Mouse (Mus musculus): ENCODE measurements at regions not wholly inside any gene's neighbourhood (a gene's known extent, or its start where the extent isn't known, plus 50 kb on each side); places are given as distances from the start of the nearest gene placed in this dataset.

DNA sequence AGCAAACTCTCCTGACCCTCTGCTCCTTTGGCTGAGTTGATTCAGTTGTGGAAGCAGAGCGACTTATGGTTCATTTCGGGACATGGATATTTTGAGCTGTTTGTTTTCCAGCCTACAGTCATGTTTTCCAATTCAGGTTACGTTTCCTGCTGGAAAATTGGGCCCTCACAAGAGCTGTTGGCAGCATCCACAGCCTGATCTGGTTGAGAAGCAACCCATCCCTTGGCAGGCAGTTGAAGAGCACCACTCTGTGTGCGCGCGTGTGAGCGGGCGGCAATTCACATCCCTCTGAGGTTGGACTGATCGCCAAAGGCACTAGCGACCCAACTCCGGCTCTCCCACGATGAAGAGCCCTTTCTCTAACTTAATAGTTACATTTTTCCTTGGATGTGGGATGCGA is 457.1 kb downstream of the Tmem38b start:
- no peak for ATAC-seq (replicated peaks in 1 of 2; ENCODE audit: insufficient read depth in 1 of 2, low FRiP score in 2 of 2, low TSS enrichment in 1 of 2, low read depth in 1 of 2, poor library complexity in 2 of 2, severe bottlenecking in 2 of 2)

DNA sequence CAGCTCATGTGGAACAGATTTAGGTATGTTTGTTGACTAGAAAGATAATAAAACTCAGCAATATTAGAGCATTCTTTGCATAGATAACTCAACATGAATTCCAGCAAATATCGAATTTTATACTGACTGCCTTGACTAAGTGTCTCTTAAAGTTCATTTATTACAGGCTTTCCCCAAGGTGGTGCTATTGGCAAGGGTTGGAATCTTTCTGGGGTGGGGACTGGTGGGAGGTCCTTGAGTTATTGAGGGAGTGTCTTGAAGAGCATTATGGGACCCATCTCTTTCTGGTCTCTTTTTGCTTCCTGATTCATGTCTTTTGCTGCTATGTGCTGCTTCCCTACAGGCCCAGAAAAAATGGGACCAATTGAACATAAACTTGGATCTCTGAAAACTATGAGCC is 488.0 kb downstream of the Tmem38b start:
- no peak for ATAC-seq (replicated peaks in 1 of 2; ENCODE audit: insufficient read depth in 1 of 2, low FRiP score in 2 of 2, low TSS enrichment in 1 of 2, low read depth in 1 of 2, poor library complexity in 2 of 2, severe bottlenecking in 2 of 2)

DNA sequence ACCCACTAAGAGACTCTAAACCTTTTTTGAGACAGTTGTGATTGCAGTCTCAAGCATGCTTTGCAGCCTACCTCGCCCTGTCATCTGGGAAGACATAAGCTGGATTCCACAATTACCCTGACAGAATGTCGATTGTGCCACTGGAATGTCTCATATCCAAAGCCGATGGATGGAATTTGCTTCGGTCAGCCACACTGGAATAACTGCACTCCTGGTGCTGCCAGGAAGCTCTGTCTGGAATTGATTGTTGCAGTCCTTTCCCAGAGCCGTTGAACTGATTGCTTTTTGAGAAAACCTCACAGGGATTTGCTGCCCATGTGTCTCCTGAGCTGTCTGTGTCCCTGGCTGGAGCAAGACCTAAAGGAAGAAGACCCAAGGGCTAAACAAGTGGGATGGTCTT is 499.0 kb downstream of the Tmem38b start:
- ATAC-seq (replicated peaks in 1 of 2; ENCODE audit: insufficient read depth in 1 of 2, low FRiP score in 2 of 2, low TSS enrichment in 1 of 2, low read depth in 1 of 2, poor library complexity in 2 of 2, severe bottlenecking in 2 of 2), result no peak

DNA sequence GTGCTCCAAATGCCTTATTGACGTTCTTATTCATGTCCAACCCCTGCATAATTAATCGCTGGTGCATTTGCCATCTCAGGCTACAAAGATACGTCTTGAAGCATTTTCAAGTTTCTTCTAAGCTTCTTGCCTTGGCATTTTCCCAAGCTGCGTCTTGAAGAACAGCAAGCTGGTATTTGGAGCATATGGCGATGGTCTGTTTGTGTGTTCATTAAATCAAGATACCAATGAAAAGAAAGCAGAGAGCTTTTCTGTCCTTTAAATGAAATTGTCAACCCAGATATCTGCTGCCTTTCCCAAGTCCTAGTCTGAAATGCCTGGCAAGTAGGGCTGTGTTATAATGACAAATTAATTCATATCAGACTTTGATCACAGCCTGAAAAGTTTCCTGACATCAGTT is 502.4 kb downstream of the Tmem38b start:
- ATAC-seq (replicated peaks in 1 of 2; ENCODE audit: insufficient read depth in 1 of 2, low FRiP score in 2 of 2, low TSS enrichment in 1 of 2, low read depth in 1 of 2, poor library complexity in 2 of 2, severe bottlenecking in 2 of 2), result no peak

DNA sequence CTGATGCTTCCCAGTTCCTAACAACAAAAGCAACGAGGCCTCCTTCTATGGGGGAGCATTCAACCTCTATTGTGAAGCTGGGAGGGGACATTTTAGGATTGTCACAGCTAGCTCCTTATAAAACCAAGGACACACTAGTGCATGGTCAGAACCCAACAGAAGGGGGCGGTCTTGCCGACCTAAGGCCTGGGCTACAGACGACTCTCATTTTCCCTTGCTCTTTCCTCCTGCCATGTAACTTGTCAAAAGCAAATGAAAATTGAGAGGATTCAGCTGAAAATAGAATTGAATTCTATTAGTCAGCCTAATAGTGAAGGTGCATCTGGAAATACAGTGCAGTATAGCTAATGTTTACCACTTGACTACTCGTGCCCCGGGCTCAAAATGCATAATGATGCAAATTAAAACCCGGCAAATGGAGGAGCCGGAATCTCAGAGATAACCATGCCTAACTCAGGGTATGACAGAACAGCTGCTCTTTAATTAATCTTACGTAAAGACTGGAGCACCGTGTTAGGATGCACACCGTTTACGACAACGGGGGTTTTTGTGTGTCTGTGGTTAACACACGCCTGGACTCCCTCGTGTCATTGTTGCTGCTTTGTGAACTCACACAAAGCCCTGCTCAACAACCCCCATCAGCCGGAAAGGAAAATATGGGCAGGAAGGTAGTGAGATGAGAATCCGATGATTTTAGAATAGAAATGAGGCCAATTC is 503.0 kb downstream of the Tmem38b start:
- no peak for ATAC-seq (replicated peaks in 1 of 2; ENCODE audit: insufficient read depth in 1 of 2, low FRiP score in 2 of 2, low TSS enrichment in 1 of 2, low read depth in 1 of 2, poor library complexity in 2 of 2, severe bottlenecking in 2 of 2)

DNA sequence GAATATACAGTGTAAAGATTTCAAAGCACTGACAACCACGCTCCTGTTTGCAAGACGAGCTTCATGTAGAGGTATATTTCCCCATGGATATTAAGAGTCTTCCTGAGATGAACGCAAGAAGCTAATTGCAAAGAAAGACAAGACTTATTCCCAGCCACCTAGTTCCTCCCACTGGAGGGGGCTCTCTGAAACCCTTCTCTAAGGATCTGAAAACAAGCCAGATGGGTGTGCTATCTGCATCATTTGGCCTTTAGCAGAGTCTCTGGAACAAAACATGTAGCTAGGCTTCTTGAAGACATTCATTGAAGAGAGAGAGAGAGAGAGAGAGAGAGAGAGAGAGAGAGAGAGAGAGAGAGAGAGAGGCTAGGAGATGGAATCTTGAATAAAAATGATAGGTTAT is 504.8 kb downstream of the Tmem38b start:
- ATAC-seq (replicated peaks in 1 of 2; ENCODE audit: insufficient read depth in 1 of 2, low FRiP score in 2 of 2, low TSS enrichment in 1 of 2, low read depth in 1 of 2, poor library complexity in 2 of 2, severe bottlenecking in 2 of 2), result no peak

DNA sequence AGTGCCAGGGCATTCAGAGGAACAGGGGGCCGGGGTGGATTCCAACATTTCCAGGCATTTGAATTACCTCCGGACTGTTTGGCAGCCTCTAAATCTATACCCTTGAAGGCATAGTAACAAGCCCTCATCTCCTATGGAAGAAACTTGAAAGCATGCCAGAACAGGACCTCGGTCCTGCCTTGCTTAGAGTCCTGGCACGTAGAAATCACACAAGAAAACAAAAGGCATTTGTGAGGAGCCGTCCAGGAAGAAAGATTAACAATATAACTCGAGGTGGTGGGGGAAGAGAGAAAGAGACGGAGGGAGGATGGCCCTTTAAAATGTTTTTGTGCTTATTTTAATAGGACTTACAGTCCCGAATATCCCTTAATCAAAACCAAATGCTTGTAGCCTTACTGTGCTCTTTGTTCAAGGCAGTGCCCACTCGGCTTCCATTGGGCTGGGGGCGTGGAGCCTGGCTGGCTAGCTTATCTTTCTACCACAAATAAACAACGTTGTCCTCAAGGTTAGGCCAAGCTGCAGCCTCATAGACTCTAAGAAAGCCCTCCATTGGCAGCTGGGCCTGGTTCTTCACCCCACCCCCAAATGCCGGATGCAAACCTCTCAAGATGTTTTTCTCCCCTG is 505.9 kb downstream of the Tmem38b start:
- no peak for ATAC-seq (replicated peaks in 1 of 2; ENCODE audit: insufficient read depth in 1 of 2, low FRiP score in 2 of 2, low TSS enrichment in 1 of 2, low read depth in 1 of 2, poor library complexity in 2 of 2, severe bottlenecking in 2 of 2)

DNA sequence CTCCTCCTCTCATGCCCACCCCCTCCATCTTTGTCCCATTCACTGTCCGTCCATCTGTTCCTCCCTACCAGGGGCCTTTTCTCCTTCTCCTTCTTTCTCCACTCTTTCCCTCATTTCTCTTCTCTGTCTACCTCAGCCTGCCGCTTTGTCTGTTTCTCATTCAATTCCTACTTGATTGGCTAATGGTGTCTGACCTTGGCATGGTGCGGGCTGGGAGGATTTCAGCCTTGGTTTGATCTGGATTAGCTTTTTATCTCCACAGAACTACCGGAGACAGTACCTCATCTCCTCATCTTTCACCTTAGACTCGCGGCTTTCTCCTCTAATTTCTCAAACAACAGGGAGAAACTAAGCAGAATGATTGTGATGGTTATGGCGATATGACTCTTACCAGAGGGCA is 506.4 kb downstream of the Tmem38b start:
- no peak for ATAC-seq (replicated peaks in 1 of 2; ENCODE audit: insufficient read depth in 1 of 2, low FRiP score in 2 of 2, low TSS enrichment in 1 of 2, low read depth in 1 of 2, poor library complexity in 2 of 2, severe bottlenecking in 2 of 2)

DNA sequence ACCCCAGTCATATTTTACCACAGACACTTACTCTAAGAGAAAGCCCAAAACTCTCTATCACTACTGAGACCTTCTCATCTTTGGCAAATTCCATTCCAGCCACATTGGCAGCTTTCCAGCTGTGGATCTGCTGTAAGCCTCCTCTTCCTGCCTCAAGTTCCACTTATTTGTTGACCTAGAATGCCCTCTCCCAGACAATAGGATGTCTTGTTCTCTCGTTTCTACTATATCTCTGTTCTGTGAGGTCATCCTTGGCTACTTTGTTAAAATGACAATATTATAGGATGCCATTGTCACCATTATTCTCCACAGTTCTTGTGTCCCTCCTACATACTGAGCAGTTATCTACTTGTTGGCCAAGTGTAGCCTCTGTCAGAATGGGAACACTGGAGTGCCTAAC is 512.7 kb downstream of the Tmem38b start:
- ATAC-seq (replicated peaks in 1 of 2; ENCODE audit: insufficient read depth in 1 of 2, low FRiP score in 2 of 2, low TSS enrichment in 1 of 2, low read depth in 1 of 2, poor library complexity in 2 of 2, severe bottlenecking in 2 of 2), result no peak

DNA sequence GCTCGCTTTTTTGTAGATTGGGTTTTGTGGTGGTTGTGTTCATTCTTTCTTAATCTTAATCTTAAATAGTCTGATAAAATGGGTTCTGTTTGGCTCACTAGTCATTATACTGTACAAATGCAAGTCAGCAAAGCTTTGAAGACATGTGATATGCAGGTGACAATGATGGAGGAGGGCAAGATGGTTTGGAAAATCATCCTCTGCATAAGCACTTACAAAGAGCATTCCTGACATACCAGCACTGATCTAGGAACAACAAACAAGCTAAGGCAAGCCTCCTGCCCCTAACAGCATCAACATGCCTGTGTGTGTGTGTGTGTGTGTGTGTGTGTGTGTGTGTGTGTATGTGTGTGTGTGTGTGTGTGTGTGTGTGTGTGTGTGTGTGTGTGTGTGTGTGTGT is 514.3 kb downstream of the Tmem38b start:
- ATAC-seq (replicated peaks in 1 of 2; ENCODE audit: insufficient read depth in 1 of 2, low FRiP score in 2 of 2, low TSS enrichment in 1 of 2, low read depth in 1 of 2, poor library complexity in 2 of 2, severe bottlenecking in 2 of 2), result no peak

DNA sequence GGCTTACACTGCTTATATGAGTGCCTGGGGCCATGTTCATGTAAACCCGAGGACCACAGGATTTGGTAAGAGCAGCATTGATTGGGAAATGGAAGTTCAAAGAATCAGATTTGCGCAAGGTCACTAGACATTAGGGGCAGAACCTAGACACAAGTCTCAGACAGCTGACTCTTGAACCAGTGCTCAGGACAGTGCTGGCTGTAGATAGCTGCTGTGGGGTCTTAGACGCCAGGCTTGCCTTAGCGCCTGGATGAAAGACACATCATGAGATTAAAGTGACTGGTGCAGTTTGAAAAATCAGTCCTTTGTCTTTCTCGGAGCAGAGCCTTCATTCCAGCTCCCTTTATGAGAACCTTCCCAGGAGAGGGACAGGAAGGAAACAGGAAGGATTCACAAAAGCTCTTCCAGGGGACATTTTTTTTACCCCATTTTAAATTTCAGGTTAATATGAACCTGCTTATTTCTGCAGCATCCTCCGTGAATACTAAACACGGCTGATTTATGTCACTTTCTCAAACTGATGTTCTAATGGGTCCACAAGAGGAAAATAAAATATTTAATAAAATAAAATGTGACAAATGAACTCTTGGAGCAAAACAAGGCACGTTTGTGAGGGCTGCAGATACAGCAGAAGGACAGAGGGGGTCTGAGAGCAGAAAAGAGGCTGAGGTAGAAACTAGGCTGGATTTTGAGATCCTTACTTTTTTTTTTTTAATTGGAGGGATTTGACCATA is 528.0 kb downstream of the Tmem38b start:
- ATAC-seq (replicated peaks in 1 of 2; ENCODE audit: insufficient read depth in 1 of 2, low FRiP score in 2 of 2, low TSS enrichment in 1 of 2, low read depth in 1 of 2, poor library complexity in 2 of 2, severe bottlenecking in 2 of 2), result no peak

DNA sequence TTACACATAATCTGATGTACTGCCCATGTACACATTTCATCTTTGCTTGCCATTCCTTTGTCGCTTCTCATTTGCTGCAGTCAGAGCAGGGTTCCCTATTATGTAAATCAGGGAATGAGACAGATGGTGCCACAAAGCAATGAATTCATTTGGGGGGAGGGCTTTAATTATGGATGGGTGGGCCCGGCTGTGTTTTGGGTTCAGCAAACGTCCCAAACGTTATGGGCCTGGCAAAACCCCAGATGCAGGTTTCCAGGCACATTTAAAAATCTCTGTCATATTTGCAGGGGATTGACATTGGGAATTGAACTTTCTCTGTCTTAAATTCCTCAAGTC is 528.5 kb downstream of the Tmem38b start:
- ATAC-seq (replicated peaks in 1 of 2; ENCODE audit: insufficient read depth in 1 of 2, low FRiP score in 2 of 2, low TSS enrichment in 1 of 2, low read depth in 1 of 2, poor library complexity in 2 of 2, severe bottlenecking in 2 of 2), result no peak

DNA sequence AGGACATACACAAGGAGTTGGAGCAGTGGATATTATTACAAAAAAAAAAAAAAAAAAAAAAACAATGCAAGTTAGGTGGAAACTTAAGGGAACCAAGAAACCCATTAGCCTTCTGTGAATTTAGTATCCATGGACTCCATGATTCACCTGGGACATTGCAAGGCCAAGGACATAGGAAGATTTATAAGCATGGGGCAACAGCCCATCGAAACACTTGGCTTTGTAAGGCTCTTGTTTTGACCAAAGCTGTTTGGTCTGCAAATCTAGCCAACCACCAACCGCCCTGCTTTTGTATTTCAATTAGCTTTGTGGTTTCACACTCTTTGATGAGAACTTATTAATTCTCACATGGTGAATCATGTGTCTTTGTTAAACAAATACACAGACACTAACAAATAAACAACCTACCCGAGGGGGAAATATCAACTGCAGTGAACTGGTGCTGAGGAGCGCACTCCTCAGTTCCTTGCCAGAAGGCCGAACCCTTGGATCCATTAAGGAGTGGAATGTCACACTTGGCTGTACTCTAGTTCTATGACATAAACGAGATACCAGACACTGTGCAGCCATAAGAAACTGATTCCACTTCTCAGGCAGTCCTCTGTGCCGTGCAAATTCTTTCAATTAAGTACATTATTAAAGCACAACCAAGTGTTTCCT is 529.7 kb downstream of the Tmem38b start:
- no peak for ATAC-seq (replicated peaks in 1 of 2; ENCODE audit: insufficient read depth in 1 of 2, low FRiP score in 2 of 2, low TSS enrichment in 1 of 2, low read depth in 1 of 2, poor library complexity in 2 of 2, severe bottlenecking in 2 of 2)

DNA sequence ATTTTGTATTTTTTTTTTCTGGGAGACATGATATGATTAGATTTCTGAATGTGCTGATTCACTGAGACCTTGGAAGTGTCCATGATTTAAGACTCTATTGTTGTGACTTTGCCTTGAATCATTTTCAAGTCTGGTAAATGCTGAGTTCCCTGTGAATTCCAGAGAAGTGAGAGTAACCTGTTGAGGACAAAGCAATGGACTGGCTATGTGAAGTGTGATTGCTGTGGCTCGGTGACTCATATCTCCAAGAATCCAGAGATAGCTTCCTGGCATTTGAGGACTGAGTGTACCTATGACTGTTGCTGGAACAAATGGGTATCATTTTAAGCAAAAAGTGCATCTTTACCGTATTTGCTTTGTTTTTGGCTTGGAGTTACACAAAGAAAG is 530.2 kb downstream of the Tmem38b start:
- ATAC-seq (replicated peaks in 1 of 2; ENCODE audit: insufficient read depth in 1 of 2, low FRiP score in 2 of 2, low TSS enrichment in 1 of 2, low read depth in 1 of 2, poor library complexity in 2 of 2, severe bottlenecking in 2 of 2), result no peak

DNA sequence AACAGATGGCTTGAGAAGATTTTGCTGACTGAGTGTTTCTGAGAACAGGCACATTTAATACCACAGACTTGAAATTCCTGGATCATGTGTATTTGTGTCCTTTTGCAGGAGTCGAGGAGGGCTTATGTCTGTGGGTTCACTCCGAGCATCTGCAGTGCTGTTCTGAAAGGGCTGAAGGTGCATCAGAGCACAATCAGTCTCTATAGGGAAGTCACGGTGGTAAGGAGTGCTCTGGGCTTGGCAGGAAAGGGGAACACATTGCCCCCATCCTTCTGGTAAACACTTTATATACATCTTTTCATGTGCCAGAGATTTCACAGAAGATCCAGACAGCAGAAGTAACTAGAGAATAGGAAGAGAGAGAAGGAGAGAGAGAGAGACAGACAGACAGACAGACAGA is 545.1 kb downstream of the Tmem38b start:
- ATAC-seq (replicated peaks in 1 of 2; ENCODE audit: insufficient read depth in 1 of 2, low FRiP score in 2 of 2, low TSS enrichment in 1 of 2, low read depth in 1 of 2, poor library complexity in 2 of 2, severe bottlenecking in 2 of 2), result 0 out of 4 replicates have a peak, but pooled peaks of 1 of the 2 experiments have one; percentile 32

DNA sequence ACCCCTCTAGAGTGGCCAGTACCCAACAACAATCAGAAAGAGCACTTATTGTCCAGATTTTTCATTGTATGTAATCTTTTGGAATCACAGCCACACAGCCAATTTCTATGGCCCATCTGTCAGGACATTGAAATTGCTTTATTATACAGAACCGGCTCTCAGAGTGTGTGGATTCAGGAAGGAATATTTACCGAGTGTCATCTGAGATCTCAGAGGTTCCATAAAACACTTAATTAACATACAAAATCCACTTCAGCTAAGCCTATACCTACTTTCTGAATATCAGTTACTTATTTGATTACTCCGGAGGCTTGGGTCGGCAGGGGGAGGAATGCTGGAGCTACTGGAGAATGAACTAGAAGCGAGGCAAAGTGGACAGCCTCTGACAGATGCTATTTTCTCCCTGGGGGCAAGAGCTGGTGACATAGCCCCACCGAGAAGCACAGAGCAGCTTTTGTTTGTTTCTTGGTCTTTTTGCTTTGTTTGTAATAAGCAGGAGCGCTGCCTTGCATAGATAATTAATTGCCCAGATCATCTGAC is 545.6 kb downstream of the Tmem38b start:
- ATAC-seq (replicated peaks in 1 of 2; ENCODE audit: insufficient read depth in 1 of 2, low FRiP score in 2 of 2, low TSS enrichment in 1 of 2, low read depth in 1 of 2, poor library complexity in 2 of 2, severe bottlenecking in 2 of 2), result no peak

DNA sequence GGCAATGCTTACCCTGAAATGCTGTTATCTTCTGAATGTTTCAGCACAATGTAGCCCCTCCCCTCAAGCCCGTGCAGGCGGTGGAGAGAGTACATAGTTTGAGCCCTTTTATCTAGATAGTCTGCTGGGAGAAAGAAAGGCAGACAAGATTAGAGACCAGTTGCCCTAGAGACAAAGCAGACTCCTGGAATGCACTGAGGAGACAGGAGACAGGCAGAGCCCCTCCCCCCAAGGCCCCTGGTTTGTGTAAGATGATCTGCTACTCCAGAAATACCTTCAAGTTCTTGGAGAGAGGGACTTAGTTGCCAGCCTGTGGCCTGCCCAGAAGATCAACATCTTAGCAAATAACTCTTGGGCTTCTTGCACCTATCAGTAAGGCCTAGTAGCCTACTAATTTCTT is 547.8 kb downstream of the Tmem38b start:
- ATAC-seq (replicated peaks in 1 of 2; ENCODE audit: insufficient read depth in 1 of 2, low FRiP score in 2 of 2, low TSS enrichment in 1 of 2, low read depth in 1 of 2, poor library complexity in 2 of 2, severe bottlenecking in 2 of 2), result no peak

DNA sequence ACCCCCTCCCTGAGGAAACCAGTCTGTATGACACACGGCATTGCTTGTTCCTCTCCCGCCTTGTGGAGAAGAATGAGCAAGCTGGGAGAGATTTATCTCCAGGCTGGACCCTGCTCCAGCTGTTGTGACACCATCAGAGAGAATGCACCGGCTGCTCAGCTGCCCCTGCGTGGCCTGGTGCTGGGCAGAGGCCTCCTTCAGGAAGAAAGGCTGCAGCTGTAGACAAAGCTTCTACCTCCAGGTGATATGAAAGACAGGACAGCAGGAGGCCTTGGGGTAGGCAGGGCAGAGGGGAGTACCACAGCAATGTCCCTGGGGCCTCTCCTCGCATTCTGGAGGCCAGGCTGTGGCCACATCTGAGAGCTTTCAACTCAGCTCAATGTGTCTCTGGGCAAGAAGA is 548.6 kb downstream of the Tmem38b start:
- ATAC-seq (replicated peaks in 1 of 2; ENCODE audit: insufficient read depth in 1 of 2, low FRiP score in 2 of 2, low TSS enrichment in 1 of 2, low read depth in 1 of 2, poor library complexity in 2 of 2, severe bottlenecking in 2 of 2), result no peak
